Mouse (Mus musculus) small intestine, adult 2 months (tissue): ENCODE results near the gene Rpl29.

Experiments
- CTCF ChIP-seq: fragments of 200-500 bp; IDR thresholded peaks from 2 replicates; pipeline ENCODE4 v1.5.1; 2012; ENCODE audit warnings: low read depth, mild to moderate bottlenecking, control low read depth, inconsistent platforms, low read length, moderate library complexity, mixed read lengths; ENCODE audit not compliant: insufficient replicate concordance, insufficient read length; ENCODE audit errors: extremely low read depth
- POLR2A ChIP-seq: fragments of 200-500 bp; IDR thresholded peaks from 2 replicates; pipeline ENCODE4 v1.6.1; 2012; ENCODE audit warnings: low read depth, mild to moderate bottlenecking, control low read depth, inconsistent platforms, low read length, moderate library complexity

GRCm38 (mm10) chr9:106451298-106451697 lies 22.0 kb downstream of the Rpl29 start:
- no peak for TF ChIP-seq CTCF
- TF ChIP-seq POLR2A, result no peak
